Mouse (Mus musculus) colon, adult 2 months (tissue): ENCODE measurements around the gene Irak3. TPM values are rescaled to one million over a fixed set of nuclear protein-coding genes. Genes with fewer than 3 reads are reported as not detected.

Experiments used
- polyA plus RNA-seq: library from polyadenylated mRNA; depleted of rRNA; stranded (reverse); fragments of >200 nt; gene quantifications from 2 replicates; pipeline ENCODE4 v1.2.3, GENCODE M21; 2012; rRNA removed

Gene Irak3
- polyA plus RNA-seq: 2.6 and 2.8 TPM in 2 replicates

DNA sequence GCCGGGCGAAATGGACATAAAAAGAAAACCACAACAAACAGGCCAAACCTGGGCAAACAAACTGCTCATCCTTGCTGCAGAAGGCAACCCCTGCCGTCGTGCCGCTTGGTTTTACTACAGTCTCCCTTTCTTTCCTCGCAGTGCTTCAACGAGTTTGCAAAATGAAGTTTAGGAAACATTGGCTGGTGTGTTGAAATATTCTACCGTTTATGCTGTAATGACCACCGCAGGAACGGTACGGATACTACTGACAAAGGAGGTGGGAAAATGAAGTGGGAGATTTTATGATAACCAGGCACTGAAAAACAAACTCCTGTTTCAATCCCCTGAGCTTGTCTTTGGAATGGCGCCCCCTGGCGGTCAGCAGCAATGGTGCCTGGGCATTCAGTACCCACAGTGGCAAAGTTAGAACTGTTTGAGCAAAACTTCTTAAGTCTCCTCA is at the start of gene Irak3:
TSS of gene Irak3 (minus strand) at position 170 of the 442 bp plus-strand sequence.

GRCm38 (mm10) chr10:120226871-120227661 is 25.1 kb upstream of the Irak3 start, which contains the start of gene Llph:
Gene Llph (plus strand): TSS chr10:120227070.

DNA sequence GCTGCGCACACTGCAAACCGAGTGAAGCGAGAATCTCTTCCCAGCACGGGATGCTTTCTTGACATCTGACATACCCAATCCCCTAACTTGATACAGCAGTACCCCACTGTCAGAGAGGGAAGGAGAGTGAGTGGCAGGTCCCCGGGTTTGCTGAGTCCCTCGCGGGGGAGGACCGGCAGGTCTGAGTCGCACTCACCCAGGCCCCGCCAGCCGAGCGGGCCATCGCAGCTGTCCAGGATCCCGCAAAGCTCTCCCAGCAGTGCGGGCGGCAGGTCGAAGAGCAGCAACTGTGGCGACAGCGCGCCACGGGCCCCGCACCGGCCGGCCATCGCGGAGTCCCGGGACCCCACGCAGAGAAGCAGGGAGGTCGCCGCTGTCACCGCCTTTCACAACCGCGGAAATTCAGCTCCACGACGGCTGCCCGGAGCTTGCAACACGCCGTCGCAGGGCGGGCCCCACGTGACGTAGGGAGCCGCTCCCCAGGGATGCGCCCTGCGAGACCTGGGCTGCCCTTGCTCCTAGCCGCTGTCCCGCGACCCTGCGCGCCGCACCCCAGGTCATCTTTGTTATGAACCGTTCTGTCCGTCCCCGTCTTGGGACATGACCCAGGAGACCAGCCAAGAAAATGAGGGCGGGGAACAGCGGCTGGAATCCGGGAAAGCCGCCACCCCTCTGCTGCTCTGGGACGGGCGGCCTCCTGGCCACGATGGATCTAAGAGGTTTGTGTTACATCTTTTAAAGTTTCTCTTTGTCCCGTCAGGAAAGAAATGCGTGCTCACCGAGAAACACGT is 604 bp downstream of the Irak3 start, which contains the start of gene Tmbim4:
TSS of gene Tmbim4 (plus strand) at position 460 of the 791 bp plus-strand sequence.

GRCm38 (mm10) chr10:120112507-120113396 is 89.2 kb downstream of the Irak3 start, which contains the start of gene Helb:
Gene Helb (minus strand): TSS chr10:120112987.

Other genes starting within 250 kb of the Irak3 start
- gene Helb, start 89.1 kb downstream of the Irak3 start, polyA plus RNA-seq: 9.1 and 9.5 TPM in 2 replicates
- gene Tmbim4, start 540 bp downstream of the Irak3 start, polyA plus RNA-seq: 510 and 523 TPM in 2 replicates
- gene Llph, start 24.9 kb upstream of the Irak3 start, polyA plus RNA-seq: 1.6 and 3.4 TPM in 2 replicates